Mouse (Mus musculus): Measurements from ENCODE around the gene Casp7. TPM values are rescaled to one million over a fixed set of nuclear protein-coding genes. Genes with fewer than 3 reads are reported as not detected.

Casp7 gene
- total RNA-seq, 2 experiments from 2014 or later, result 2.4 to 4.9 TPM

GRCm38 (mm10) chr19:56439072-56439434 is 42.1 kb downstream of the Casp7 start:
- intact Hi-C loops (cut with DNase I), result no loop called here
- no peak for DNase-seq
- TF ChIP-seq CTCF (IDR thresholded peaks at IDR 0.05), result no peak
- Histone ChIP-seq H3K27ac (no peak overlapping the region), H3K4me3 (no peak overlapping the region)

- intact Hi-C loops (cut with DNase I), result no loop called here
- Histone ChIP-seq H3K4me3 (no peak overlapping the region), H3K27ac (no peak overlapping the region)
- TF ChIP-seq CTCF (IDR thresholded peaks at IDR 0.05), result no peak
- DNase-seq, result no peak
Measured at GRCm38 (mm10) chr19:56443445-56443844, 46.5 kb downstream of the Casp7 start.

- no peak for TF ChIP-seq CTCF (IDR thresholded peaks at IDR 0.05)
- no peak overlapping the region for H3K4me3 ChIP-seq
Measured at GRCm38 (mm10) chr19:56448784-56449183, 51.9 kb downstream of the Casp7 start.

GRCm38 (mm10) chr19:56449537-56449936 is 52.6 kb downstream of the Casp7 start:
- intact Hi-C loops (cut with DNase I), result no loop called here

More at GRCm38 (mm10) chr19:56448784-56449183, 51.9 kb downstream of the Casp7 start:
- H3K27ac ChIP-seq, result no peak overlapping the region
- DNase-seq, result no peak
- intact Hi-C loops (cut with DNase I), result no loop called here

DNA sequence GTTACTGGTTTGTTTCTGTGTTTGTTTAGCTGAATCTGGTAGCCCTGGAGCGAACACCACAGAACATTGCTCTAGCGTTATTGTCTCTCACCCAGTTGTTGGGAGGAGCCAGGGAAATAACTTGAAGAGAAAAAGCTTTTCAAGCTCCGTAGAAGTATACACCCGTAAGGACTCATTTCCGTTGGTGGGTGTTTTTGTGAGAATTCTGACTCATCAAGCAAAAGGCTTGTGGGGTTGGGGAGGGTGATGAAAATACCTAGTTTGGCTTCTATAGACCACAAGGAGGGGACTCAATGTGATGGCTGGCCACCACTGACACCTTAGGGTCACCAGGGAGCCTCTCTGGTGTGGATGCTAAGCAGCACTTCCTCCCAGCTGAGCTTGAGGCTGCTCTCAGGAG is 54.0 kb downstream of the Casp7 start:
- no peak overlapping the region for H3K27ac ChIP-seq
- no peak for DNase-seq
- intact Hi-C loops (cut with DNase I), result no loop called here
- TF ChIP-seq CTCF (IDR thresholded peaks at IDR 0.05), result no peak
- H3K4me3 ChIP-seq, result no peak overlapping the region

More at GRCm38 (mm10) chr19:56449537-56449936, 52.6 kb downstream of the Casp7 start:
- Histone ChIP-seq H3K27ac (no peak overlapping the region), H3K4me3 (no peak overlapping the region)
- TF ChIP-seq CTCF (IDR thresholded peaks at IDR 0.05), result no peak
- no peak for DNase-seq

DNA sequence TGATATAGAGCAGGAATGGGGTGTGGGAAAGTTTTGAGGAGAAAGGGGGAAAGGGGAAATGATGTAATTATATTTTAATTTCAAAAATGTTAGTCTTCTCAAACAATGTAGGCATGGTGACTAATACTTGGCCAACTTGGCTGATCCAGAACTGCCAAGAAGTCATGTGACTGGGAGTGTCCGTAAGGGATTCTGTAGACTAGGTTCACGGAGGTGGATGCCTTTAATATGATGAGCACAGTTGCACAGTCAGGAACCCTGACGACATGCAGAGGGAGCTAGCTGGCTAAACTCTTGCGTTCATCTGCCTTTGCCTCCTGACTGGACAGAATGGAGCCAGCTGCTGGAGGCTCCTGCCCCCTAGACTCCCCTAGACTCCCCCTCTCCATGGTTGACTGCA is 54.9 kb downstream of the Casp7 start:
- Histone ChIP-seq H3K27ac (no peak overlapping the region), H3K4me3 (no peak overlapping the region)
- intact Hi-C loops (cut with DNase I), result no loop called here
- TF ChIP-seq CTCF (IDR thresholded peaks at IDR 0.05), result no peak
- DNase-seq, result no peak

GRCm38 (mm10) chr19:56452421-56452820 is 55.5 kb downstream of the Casp7 start:
- no peak overlapping the region for H3K27ac ChIP-seq
- TF ChIP-seq CTCF (IDR thresholded peaks at IDR 0.05), result no peak
- intact Hi-C loops (cut with DNase I), result no loop called here

GRCm38 (mm10) chr19:56454862-56455261 is 57.9 kb downstream of the Casp7 start:
- TF ChIP-seq CTCF (IDR thresholded peaks at IDR 0.05), result no peak
- no peak for DNase-seq
- H3K27ac ChIP-seq, result no peak overlapping the region
- intact Hi-C loops (cut with DNase I), result no loop called here
- H3K4me3 ChIP-seq, result no peak overlapping the region

More at GRCm38 (mm10) chr19:56452421-56452820, 55.5 kb downstream of the Casp7 start:
- DNase-seq, result no peak
- no peak overlapping the region for H3K4me3 ChIP-seq

GRCm38 (mm10) chr19:56455369-56455768 is 58.4 kb downstream of the Casp7 start:
- DNase-seq, result no peak
- no peak for TF ChIP-seq CTCF (IDR thresholded peaks at IDR 0.05)
- intact Hi-C loops (cut with DNase I), result no loop called here

GRCm38 (mm10) chr19:56457569-56457968 is 60.6 kb downstream of the Casp7 start:
- intact Hi-C loops (cut with DNase I), result no loop called here
- no peak overlapping the region for H3K27ac ChIP-seq
- DNase-seq, result no peak
- H3K4me3 ChIP-seq, result no peak overlapping the region
- no peak for TF ChIP-seq CTCF (IDR thresholded peaks at IDR 0.05)

More at GRCm38 (mm10) chr19:56455369-56455768, 58.4 kb downstream of the Casp7 start:
- no peak overlapping the region for H3K4me3 ChIP-seq
- H3K27ac ChIP-seq, result no peak overlapping the region

DNA sequence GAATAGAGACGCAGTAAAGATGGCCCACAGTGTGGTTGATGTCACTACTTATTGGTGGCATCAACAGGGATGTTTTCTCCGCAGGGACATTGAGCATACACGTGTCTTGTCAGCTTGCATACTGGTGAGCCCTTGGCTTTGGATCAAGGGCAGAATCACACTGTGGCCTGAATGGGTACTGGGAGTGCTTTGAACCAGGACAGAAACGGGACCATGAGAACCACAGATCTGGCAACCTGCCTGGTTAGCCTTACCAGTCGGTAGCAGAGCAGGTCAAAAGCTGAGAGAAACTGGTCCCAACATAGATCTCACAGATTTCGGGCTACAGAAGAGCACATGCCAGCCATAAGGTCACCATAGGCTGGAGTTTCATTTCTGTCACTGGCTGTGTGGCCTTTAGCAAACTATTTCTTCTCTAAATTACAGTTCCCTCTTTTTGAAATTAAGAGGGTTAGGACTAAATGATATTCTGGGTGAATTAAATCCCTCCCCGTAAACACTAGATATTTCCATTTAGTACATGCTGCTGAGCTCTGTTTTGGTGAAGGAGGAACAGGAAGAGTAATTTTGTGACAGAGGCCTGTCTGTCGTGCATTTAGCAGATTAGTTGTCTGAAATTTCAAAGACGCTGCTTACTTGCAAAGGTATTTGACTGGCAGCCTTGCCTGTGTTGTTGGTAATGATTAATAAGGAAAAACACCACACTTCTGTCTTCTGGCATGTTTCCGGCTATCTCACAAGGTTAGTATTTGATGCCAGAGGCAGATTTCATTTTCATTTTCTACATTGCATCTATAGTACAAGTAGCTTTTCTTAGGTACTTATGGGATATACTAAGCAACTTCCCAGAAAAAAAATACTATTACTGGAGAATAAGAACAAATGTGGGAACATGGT is 62.5 kb downstream of the Casp7 start:
- H3K27ac ChIP-seq, result no peak overlapping the region
- no peak for DNase-seq
- TF ChIP-seq CTCF (IDR thresholded peaks at IDR 0.05), result no peak
- intact Hi-C loops (cut with DNase I), result no loop called here
- H3K4me3 ChIP-seq, result no peak overlapping the region

DNA sequence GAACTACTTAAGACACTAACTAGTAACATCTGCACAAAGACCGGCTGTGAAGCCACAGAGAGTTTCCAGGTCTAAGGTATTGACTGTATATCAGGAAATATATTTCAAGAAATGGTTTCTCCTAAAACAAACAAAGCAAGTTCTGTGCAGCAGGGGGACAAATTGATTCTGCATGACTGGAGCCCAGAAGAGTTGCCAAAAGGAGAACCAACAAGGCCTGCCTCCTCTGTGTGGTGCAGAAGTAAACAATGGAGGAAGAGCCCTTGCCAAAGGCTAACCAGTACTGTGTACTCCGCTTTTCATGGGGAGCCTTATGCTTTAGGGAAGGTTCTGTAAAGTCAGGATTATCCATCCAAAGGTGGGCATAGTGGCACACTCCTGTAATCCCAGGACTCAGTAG is 63.3 kb downstream of the Casp7 start:
- DNase-seq, result no peak
- intact Hi-C loops (cut with DNase I), result no loop called here
- no peak overlapping the region for H3K27ac ChIP-seq
- no peak overlapping the region for H3K4me3 ChIP-seq
- TF ChIP-seq CTCF (IDR thresholded peaks at IDR 0.05), result no peak

DNA sequence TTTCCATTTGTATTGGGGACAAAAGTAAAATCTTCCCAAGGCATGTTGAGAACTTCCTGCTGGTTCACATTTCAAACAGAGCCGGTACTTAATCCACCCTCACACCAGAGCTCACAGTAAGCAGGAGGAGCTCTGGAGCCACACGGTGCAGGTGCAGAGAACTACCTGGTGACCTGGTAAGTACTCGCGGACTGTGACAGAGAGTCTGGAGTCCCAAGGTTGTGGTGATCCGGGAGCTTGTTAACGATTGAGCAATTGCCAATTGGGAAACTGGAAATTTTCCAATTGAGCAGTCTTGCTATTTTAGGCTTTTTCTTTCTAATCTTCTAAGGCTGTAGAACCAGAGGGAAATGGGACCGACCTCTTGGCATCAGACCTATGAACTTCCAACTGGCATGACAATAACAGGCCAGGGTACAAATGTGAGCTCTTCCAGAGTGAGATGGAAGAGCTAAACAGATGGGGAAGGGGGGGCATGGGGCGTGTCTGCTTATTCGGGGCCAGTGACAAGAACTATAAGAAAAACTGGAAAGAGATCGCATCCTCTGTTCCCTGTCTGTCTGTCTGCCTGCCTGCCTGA is 64.7 kb downstream of the Casp7 start, which contains the start of gene Plekhs1:
TSS of gene Plekhs1 (plus strand) at position 119 of the 580 bp plus-strand sequence.
- Histone ChIP-seq H3K27ac (no peak within 1 kb of the TSS), H3K4me3 (no peak within 1 kb of the TSS)
- intact Hi-C loops (cut with DNase I), result no loop called here
- TF ChIP-seq CTCF (IDR thresholded peaks at IDR 0.05), result no peak
- DNase-seq, result no peak

All from gastrocnemius, adult 2 months (tissue).